Mouse (Mus musculus) intestine, embryonic 16.5 days (tissue): ENCODE data around the gene Tgoln1. TPM values are rescaled to one million over a fixed set of nuclear protein-coding genes. Genes with fewer than 3 reads are reported as not detected.

Source experiments
- ATAC-seq: fragments of 200-750 bp; cut with Nextera tagmentation; 2 replicates; pipeline ENCODE4 v1.8.0; 2017; ENCODE audit warnings: moderate TSS enrichment, moderate library complexity
- H3K27ac ChIP-seq: fragments of 300-500 bp; sonication (generic); 2 replicates; pipeline ENCODE4 v1.5.1; 2014; ENCODE audit warnings: mild to moderate bottlenecking, low read length
- H3K27me3 ChIP-seq: fragments of 300-500 bp; sonication (generic); replicated peaks from 2 replicates; pipeline ENCODE4 v1.6.1; 2014; ENCODE audit warnings: low read length, control low read depth, mixed read lengths; ENCODE audit not compliant: control insufficient read depth, insufficient read depth
- H3K36me3 ChIP-seq: fragments of 300-500 bp; sonication (generic); 2 replicates; pipeline ENCODE4 v1.6.1; 2014; ENCODE audit warnings: low read length, control low read depth; ENCODE audit not compliant: control insufficient read depth, insufficient read depth
- H3K4me1 ChIP-seq: fragments of 300-500 bp; sonication (generic); 2 replicates; pipeline ENCODE4 v1.6.1; 2014; ENCODE audit warnings: low read length, control low read depth, mixed read lengths; ENCODE audit not compliant: control insufficient read depth, insufficient read depth
- H3K4me2 ChIP-seq: fragments of 300-500 bp; sonication (generic); 2 replicates; pipeline ENCODE4 v1.6.1; 2014; ENCODE audit warnings: low read depth, low read length, control low read depth
- H3K4me3 ChIP-seq: fragments of 300-500 bp; sonication (generic); 2 replicates; pipeline ENCODE4 v1.5.1; 2014; ENCODE audit warnings: mild to moderate bottlenecking, low read length
- H3K9ac ChIP-seq: fragments of 300-500 bp; sonication (generic); 2 replicates; pipeline ENCODE4 v1.6.1; 2014; ENCODE audit warnings: low read depth, low read length
- H3K9me3 ChIP-seq: fragments of 300-500 bp; sonication (generic); 2 replicates; pipeline ENCODE4 v1.6.1; 2016; ENCODE audit warnings: low read length, control low read depth; ENCODE audit not compliant: control insufficient read depth
- WGBS: fragments of 180-500 bp; shearing (Covaris S2); extraction: QIAGEN DNeasy Blood & Tissue Kit; methylation state at CpG from one replicate; pipeline ENCODE4 v1.1.7; 2014; 5-methylcytosine and 5-hydroxymethylcytosine counted together
- polyA plus RNA-seq: library from polyadenylated mRNA; unstranded; fragments of >200 nt; fragmentation: Nextera tagmentation; extraction: Ambion mirVana; gene quantifications from 2 replicates; pipeline ENCODE4 v1.2.1, GENCODE M21; 2015

The Tgoln1 gene
- polyA plus RNA-seq, 1 experiment from 2014 or later = 48.8 TPM

DNA sequence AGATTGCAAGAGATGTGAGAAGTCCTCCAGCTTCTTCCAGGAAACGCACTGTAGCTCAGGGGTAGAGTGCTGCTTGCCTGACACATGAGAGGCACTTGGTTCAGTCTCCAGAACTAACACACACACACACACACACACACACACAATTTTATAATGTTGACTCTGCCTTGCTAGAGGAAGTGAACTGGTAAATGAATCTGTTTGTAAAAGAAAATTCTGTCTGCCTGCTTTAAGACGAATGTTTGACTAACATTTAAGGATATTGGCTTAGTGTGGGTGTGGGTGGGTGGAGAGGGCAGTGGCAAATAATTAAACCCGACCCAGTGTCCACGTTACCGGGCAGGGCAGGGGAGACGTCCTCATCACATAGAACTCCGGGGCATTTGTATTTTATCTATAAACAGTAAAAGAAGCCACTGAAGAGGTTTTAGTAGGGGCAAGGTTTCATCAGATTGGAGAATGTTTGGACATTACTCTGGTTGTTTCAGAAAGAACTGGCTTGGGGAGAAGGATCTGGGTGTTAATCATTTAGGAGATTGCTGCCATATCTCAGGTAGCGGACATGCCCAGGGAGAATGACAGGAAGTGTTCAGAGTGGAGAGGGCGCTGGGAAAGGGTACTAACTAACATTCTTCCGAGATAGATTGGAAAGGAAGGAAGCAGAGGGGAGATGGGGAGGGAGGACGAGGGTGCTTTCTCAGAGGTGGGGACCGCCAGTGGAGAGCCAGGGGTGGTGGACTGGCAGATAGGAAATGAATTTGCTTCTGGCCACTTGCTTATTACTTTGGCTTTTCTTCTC is 3.1 kb upstream of the Tgoln1 start:
- H3K9ac ChIP-seq = peak overlapping the region; percentile 37; the same call in 1 of the 2 replicates
- H3K4me1 ChIP-seq = peaks cover 18% of the 10 kb centered on the region
- WGBS = 28% methylated on average over 12 of the region's 12 CpGs
- H3K4me2 ChIP-seq = peak overlapping the region; percentile 42
- peak overlapping the region; percentile 79 for H3K27ac ChIP-seq
- no peaks in the 10 kb centered on the region for H3K9me3 ChIP-seq
- no peaks in the 10 kb centered on the region for H3K36me3 ChIP-seq
- peak overlapping the region; percentile 18 for H3K4me3 ChIP-seq
- no peaks in the 10 kb centered on the region for H3K27me3 ChIP-seq
- peak; percentile 55 for ATAC-seq

GRCm38 (mm10) chr6:72615561-72616375 is 1.0 kb downstream of the Tgoln1 start:
- ATAC-seq = no peak

GRCm38 (mm10) chr6:72615151-72615550 is 1.6 kb downstream of the Tgoln1 start:
- Histone ChIP-seq H3K27ac (no peak overlapping the region), H3K36me3 (0 out of 2 replicates have a peak, but pooled peaks cover 6% of the 10 kb centered on the region), H3K9ac (peak overlapping the region; percentile 91), H3K27me3 (no peaks in the 10 kb centered on the region), H3K9me3 (no peaks in the 10 kb centered on the region), H3K4me2 (peak overlapping the region; percentile 78), H3K4me1 (peaks cover 28% of the 10 kb centered on the region), H3K4me3 (peak overlapping the region; percentile 91)
- no peak for ATAC-seq
- WGBS = 51% methylated on average over 2 of the region's 2 CpGs

More at GRCm38 (mm10) chr6:72615561-72616375, 1.0 kb downstream of the Tgoln1 start:
- no peaks in the 10 kb centered on the region for H3K9me3 ChIP-seq
- 0 out of 2 replicates have a peak, but pooled peaks cover 1% of the 10 kb centered on the region for H3K36me3 ChIP-seq
- no peaks in the 10 kb centered on the region for H3K27me3 ChIP-seq
- WGBS = 19% methylated on average over 25 of the region's 25 CpGs
- H3K4me2 ChIP-seq = peak overlapping the region; percentile 78
- H3K27ac ChIP-seq = peak overlapping the region; percentile 35; the same call in 1 of the 2 replicates
- peaks cover 28% of the 10 kb centered on the region for H3K4me1 ChIP-seq
- peak overlapping the region; percentile 91 for H3K4me3 ChIP-seq
- peak overlapping the region; percentile 91 for H3K9ac ChIP-seq

DNA sequence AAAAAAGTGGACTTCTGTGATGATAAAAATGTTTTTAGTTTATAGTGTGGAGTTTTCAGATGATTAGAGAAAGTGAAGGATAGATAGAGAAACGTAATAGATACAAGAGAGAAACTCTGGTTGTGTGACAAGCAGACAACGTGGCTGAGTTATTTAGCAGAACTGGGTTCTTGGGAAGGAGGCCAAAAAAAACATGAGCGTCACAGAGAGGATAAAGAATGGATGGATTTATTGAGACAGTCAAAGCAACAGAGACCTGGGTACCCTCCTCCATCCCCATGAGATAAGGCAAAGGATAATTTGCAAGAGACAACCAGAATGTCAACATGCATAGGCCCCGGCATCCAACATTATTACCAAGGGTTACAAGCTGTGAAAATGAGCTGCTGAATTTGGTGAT is 6.5 kb downstream of the Tgoln1 start:
- no peak for ATAC-seq
- Histone ChIP-seq H3K27me3 (no peaks in the 10 kb centered on the region), H3K9ac (no peak overlapping the region), H3K4me2 (no peak overlapping the region), H3K9me3 (no peaks in the 10 kb centered on the region), H3K4me3 (no peak overlapping the region), H3K4me1 (peaks cover 13% of the 10 kb centered on the region), H3K27ac (no peak overlapping the region), H3K36me3 (0 out of 2 replicates have a peak, but pooled peaks cover 15% of the 10 kb centered on the region)
- WGBS = 74% methylated on average over 4 of the region's 4 CpGs

DNA sequence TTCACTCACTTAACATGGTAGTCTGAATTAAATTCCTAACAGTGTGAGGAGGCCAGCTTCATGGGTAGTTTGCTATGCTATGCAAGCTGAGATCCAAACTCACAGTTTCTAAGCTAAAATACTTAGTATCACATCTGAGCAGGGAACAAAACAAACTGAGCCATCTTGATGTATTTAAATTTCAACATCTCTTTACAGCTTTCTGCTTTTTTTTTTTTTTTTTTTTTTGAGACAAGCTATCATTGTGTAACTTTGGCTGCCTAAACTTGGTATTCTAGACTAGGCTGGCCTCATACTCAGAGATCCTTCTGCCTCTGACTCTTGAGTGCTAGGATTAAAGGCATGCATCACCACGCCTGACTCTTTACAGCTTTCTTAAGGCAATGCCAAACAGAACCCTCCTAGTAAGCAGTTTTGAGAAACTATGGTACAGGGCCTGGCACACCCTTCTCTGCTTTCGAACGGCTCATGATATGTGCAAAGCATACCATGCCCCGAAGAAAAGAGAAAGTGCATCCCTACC is 8.1 kb downstream of the Tgoln1 start:
- no peaks in the 10 kb centered on the region for H3K9me3 ChIP-seq
- no peaks in the 10 kb centered on the region; the same call in 1 of the 2 replicates for H3K4me1 ChIP-seq
- no peak for ATAC-seq
- H3K4me2 ChIP-seq = no peak overlapping the region
- H3K27me3 ChIP-seq = no peaks in the 10 kb centered on the region
- H3K36me3 ChIP-seq = 0 out of 2 replicates have a peak, but pooled peaks cover 15% of the 10 kb centered on the region
- H3K27ac ChIP-seq = no peak overlapping the region
- no peak overlapping the region for H3K4me3 ChIP-seq
- WGBS = 78% methylated on average over 4 of the region's 4 CpGs
- H3K9ac ChIP-seq = no peak overlapping the region

DNA sequence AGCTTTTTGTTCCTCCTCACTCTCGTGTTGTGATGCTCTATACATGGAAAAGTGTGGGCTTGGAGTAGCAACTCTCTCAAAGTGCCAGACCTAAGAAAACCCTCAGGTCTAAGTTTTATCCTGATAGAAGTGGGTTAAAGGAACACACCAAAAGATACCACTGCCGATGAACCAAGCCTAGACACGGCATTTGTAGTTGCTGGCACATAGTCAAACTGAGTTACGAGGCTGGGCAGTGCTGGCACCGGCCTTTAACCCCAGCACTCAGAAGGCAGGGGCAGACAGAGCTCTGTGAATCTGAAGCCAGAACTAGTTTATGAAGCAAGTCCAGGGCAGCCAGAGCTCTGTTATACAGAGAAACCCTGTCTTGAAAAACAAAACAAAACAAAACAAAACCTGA is 9.1 kb downstream of the Tgoln1 start:
- H3K27me3 ChIP-seq = no peaks in the 10 kb centered on the region
- 88% methylated on average over 5 of the region's 5 CpGs for WGBS
- 0 out of 2 replicates have a peak, but pooled peaks cover 15% of the 10 kb centered on the region for H3K36me3 ChIP-seq
- no peaks in the 10 kb centered on the region for H3K9me3 ChIP-seq
- no peak overlapping the region for H3K9ac ChIP-seq
- no peak for ATAC-seq
- no peak overlapping the region for H3K4me3 ChIP-seq
- H3K27ac ChIP-seq = no peak overlapping the region
- no peaks in the 10 kb centered on the region; the same call in 1 of the 2 replicates for H3K4me1 ChIP-seq
- H3K4me2 ChIP-seq = no peak overlapping the region

- Histone ChIP-seq H3K4me2 (no peak overlapping the region), H3K4me1 (no peaks in the 10 kb centered on the region; the same call in 1 of the 2 replicates), H3K36me3 (0 out of 2 replicates have a peak, but pooled peaks cover 15% of the 10 kb centered on the region), H3K27ac (no peak overlapping the region), H3K9me3 (no peaks in the 10 kb centered on the region), H3K9ac (no peak overlapping the region), H3K4me3 (no peak overlapping the region), H3K27me3 (no peaks in the 10 kb centered on the region)
- WGBS = 82% methylated on average over 4 of the region's 4 CpGs
- peak; percentile 30; the same call in 1 of the 2 replicates for ATAC-seq
Measured at GRCm38 (mm10) chr6:72607060-72607459, 9.7 kb downstream of the Tgoln1 start.

DNA sequence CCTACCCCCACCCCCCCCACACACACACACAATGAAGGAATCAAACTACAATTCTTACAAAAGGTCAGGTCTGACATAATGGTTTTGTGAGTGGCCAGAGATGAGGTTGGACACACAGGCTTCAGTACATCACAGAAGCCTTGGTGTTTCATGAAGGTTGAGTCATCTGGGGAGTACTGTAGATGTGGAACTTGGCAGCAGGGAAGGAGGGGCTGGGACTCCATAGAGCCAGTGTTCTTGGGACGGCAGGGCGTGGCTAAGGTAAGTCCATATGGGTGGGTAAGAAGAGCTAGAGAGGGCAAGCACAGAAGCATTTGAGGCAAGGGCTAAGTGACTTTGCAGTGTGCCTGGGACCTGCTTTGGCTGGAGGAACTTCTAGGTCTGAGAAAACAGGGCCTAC is 12.7 kb downstream of the Tgoln1 start:
- Histone ChIP-seq H3K36me3 (0 out of 2 replicates have a peak, but pooled peaks cover 9% of the 10 kb centered on the region), H3K27ac (no peak overlapping the region), H3K4me1 (peaks cover 4% of the 10 kb centered on the region), H3K4me2 (no peak overlapping the region), H3K9me3 (no peaks in the 10 kb centered on the region), H3K27me3 (no peaks in the 10 kb centered on the region), H3K9ac (no peak overlapping the region), H3K4me3 (no peak overlapping the region)
- no peak for ATAC-seq
- WGBS = 77% methylated on average over 2 of the region's 2 CpGs

DNA sequence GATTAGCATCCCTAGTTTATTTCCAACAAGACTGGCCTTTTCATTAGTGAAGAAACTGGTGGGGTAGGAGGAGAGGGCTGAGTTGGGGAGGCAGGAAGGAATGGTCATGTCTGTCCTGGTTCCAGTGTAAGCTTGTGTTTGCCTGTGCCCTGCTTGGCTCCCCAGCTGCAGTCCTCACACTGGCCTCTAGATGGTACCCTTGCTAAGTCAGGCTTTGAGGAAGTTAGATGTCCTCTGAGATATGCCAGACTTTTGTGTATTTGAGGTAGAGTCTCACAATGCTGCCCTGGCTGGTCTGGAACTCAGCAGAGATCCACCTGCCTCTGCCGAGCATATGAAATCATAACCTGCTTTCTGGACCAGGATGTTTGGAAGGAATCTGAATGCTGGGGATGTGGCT is 15.1 kb downstream of the Tgoln1 start:
- Histone ChIP-seq H3K27me3 (no peaks in the 10 kb centered on the region), H3K9ac (no peak overlapping the region), H3K4me2 (no peak overlapping the region), H3K4me3 (no peak overlapping the region), H3K4me1 (peaks cover 20% of the 10 kb centered on the region), H3K27ac (no peak overlapping the region), H3K9me3 (no peaks in the 10 kb centered on the region), H3K36me3 (0 out of 2 replicates have a peak, but pooled peaks cover 7% of the 10 kb centered on the region)
- 41% methylated on average over 1 of the region's 1 CpGs for WGBS
- no peak for ATAC-seq
